Mouse (Mus musculus): ENCODE measurements around the gene Hyal2.

DNA sequence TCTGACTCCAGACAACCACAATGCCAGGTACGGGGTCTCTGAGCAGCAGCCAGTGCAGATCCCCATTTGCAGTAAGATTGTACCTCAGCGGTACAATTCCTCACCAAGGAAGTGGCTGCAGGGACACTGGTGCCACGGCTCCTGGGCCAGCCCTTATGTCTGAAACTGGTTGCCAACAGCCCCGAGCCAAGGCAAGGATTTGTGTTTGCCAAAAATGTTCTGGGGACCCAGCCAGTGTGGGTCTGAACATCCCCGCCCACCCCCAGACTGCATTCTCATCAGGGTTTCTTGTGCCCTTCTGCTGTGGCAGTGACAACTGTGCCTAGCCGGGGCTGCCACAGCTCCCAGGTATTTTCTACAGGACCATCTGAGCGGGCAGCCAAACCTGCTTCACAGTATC, 29.5 kb upstream of the Hyal2 start:
- TF ChIP-seq GATA1 (IDR thresholded peaks at IDR 0.05; ENCODE audit: low read length) (no peak), TAL1 (IDR thresholded peaks at IDR 0.05; ENCODE audit: low read length) (no peak)
